Mouse (Mus musculus) left cerebral cortex, adult 11 months (tissue): ENCODE data around the gene Eci2.
"Not testable (repeated sequence)": the region's sequence is repeated elsewhere in the genome, so short reads cannot be mapped to it uniquely, and the experiment has no call there.

Experiments
- DNase-seq: peaks from one replicate; pipeline ENCODE4 v3.0.0; 2022; ENCODE audit warnings: low spot score

The Eci2 gene

GRCm38 (mm10) chr13:34991581-34992273, 35.2 kb downstream of the Eci2 start:
- no peak for DNase-seq

GRCm38 (mm10) chr13:34983479-34983878, 43.4 kb downstream of the Eci2 start:
- not testable (repeated sequence) for DNase-seq

- DNase-seq: not testable (repeated sequence)
These were observed 48.3 kb downstream of the Eci2 start for GRCm38 (mm10) chr13:34978635-34979034.

- DNase-seq: no peak
These were observed 49.5 kb downstream of the Eci2 start for GRCm38 (mm10) chr13:34977410-34977809.

- no peak for DNase-seq
These were observed 50.8 kb downstream of the Eci2 start for GRCm38 (mm10) chr13:34976116-34976515.

- no peak for DNase-seq
These were observed 53.1 kb downstream of the Eci2 start for GRCm38 (mm10) chr13:34973770-34974169.

- no peak for DNase-seq
These were observed 53.7 kb downstream of the Eci2 start for GRCm38 (mm10) chr13:34973149-34973548.

- not testable (repeated sequence) for DNase-seq
These were observed 54.4 kb downstream of the Eci2 start for GRCm38 (mm10) chr13:34972456-34972855.

- not testable (repeated sequence) for DNase-seq
These were observed 61.2 kb downstream of the Eci2 start for GRCm38 (mm10) chr13:34965647-34966046.

GRCm38 (mm10) chr13:34964866-34965265, 62.0 kb downstream of the Eci2 start:
- DNase-seq: no peak

- no peak for DNase-seq
These were observed 62.5 kb downstream of the Eci2 start for GRCm38 (mm10) chr13:34964419-34964818.

GRCm38 (mm10) chr13:34963511-34964397, 63.1 kb downstream of the Eci2 start, which contains the start of gene Eci3:
TSS of gene Eci3 (minus strand) at chr13:34963810.
- DNase-seq: no peak

GRCm38 (mm10) chr13:34960996-34961770, 65.7 kb downstream of the Eci2 start:
- DNase-seq: no peak

- DNase-seq: not testable (repeated sequence)
These were observed 68.7 kb downstream of the Eci2 start for GRCm38 (mm10) chr13:34958158-34958557.

- no peak for DNase-seq
These were observed 70.0 kb downstream of the Eci2 start for GRCm38 (mm10) chr13:34956901-34957300.

- not testable (repeated sequence) for DNase-seq
These were observed 75.5 kb downstream of the Eci2 start for GRCm38 (mm10) chr13:34951437-34951836.

- DNase-seq: no peak
These were observed 84.5 kb downstream of the Eci2 start for GRCm38 (mm10) chr13:34942370-34942769.

- no peak for DNase-seq
These were observed 91.8 kb downstream of the Eci2 start for GRCm38 (mm10) chr13:34934931-34935644.
